Mouse (Mus musculus) embryonic facial prominence, embryonic 15.5 days (tissue): ENCODE results near the gene Sh3gl2. TPM values are rescaled to one million over a fixed set of nuclear protein-coding genes. Genes with fewer than 3 reads are reported as not detected.

ENCODE experiments used
- ATAC-seq: fragments of 200-750 bp; cut with Nextera tagmentation; 2 replicates; pipeline ENCODE4 v1.8.0; 2017; ENCODE audit warnings: low read depth, moderate TSS enrichment; ENCODE audit not compliant: insufficient number of reproducible peaks, low FRiP score, low TSS enrichment
- H3K27ac ChIP-seq: fragments of 300-500 bp; sonication (generic); replicated peaks from 2 replicates; pipeline ENCODE4 v1.5.1; 2015; ENCODE audit warnings: mild to moderate bottlenecking, inconsistent platforms
- H3K27me3 ChIP-seq: fragments of 300-500 bp; sonication (generic); 2 replicates; pipeline ENCODE4 v1.6.1; 2015; ENCODE audit warnings: inconsistent platforms
- H3K36me3 ChIP-seq: fragments of 300-500 bp; sonication (generic); 2 replicates; pipeline ENCODE4 v1.6.1; 2015; ENCODE audit warnings: mild to moderate bottlenecking, inconsistent platforms
- H3K4me1 ChIP-seq: fragments of 300-500 bp; sonication (generic); 2 replicates; pipeline ENCODE4 v1.6.1; 2015; ENCODE audit warnings: inconsistent platforms
- H3K4me2 ChIP-seq: fragments of 300-500 bp; sonication (generic); replicated peaks from 2 replicates; pipeline ENCODE4 v1.6.1; 2015; ENCODE audit warnings: mild to moderate bottlenecking, inconsistent platforms
- H3K4me3 ChIP-seq: fragments of 300-500 bp; sonication (generic); replicated peaks from 2 replicates; pipeline ENCODE4 v1.5.1; 2015; ENCODE audit warnings: mild to moderate bottlenecking, inconsistent platforms
- H3K9ac ChIP-seq: fragments of 300-500 bp; sonication (generic); 2 replicates; pipeline ENCODE4 v1.6.1; 2015; ENCODE audit warnings: inconsistent platforms
- H3K9me3 ChIP-seq: fragments of 300-500 bp; sonication (generic); replicated peaks from 2 replicates; pipeline ENCODE4 v1.6.1; 2016; ENCODE audit warnings: inconsistent platforms
- WGBS: fragments of 180-500 bp; shearing (Covaris S2); methylation state at CpG from one replicate; pipeline ENCODE4 v1.1.7; 2015; 5-methylcytosine and 5-hydroxymethylcytosine counted together
- polyA plus RNA-seq: library from polyadenylated mRNA; unstranded; fragments of >200 nt; fragmentation: Nextera tagmentation; extraction: Ambion mirVana; gene quantifications from 2 replicates; pipeline ENCODE4 v1.2.1, GENCODE M21; 2015

Sh3gl2 gene
- polyA plus RNA-seq = 9.2 and 10.6 TPM in 2 replicates

DNA sequence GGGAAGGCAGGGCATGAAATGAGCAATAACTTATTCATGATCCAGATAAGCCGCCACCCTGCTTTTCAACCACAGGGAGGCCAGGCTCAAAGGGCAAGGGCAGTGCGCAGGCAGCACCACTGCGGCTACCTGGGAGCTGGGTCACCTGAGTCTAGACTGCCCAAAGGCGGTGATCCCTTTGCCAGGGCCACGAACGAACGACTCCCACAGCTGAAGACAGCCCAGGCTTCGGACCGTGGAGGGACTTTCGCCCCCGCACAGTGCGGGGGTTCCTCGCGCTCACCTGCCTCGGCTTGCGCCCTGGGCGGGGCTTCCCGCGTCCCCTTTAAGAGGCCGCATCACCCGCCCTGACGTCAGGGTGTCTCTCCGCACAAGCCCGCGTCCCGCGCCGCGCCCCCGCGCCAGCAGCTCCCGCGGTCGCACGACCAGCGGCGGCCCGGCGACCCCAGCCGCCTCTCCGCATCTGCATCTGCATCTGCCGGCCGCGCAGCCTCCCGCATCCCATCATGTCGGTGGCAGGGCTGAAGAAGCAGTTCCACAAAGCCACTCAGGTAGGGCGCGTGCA lies at the start of gene Sh3gl2:
Gene Sh3gl2, plus strand, starts transcription at position 56 of the 565 bp plus-strand sequence.
- Histone ChIP-seq H3K9me3 (no peaks in the 10 kb centered on the region), H3K4me1 (peaks cover 11% of the 10 kb centered on the region), H3K4me2 (peak within 1 kb of the TSS; percentile 97), H3K27ac (no peak within 1 kb of the TSS), H3K36me3 (no peaks in the 10 kb centered on the region), H3K27me3 (peaks cover 47% of the 10 kb centered on the region), H3K4me3 (peak within 1 kb of the TSS; percentile 69), H3K9ac (peak within 1 kb of the TSS; percentile 39; the same call in 1 of the 2 replicates)
- WGBS = under 1% methylated on average over 47 of the region's 48 CpGs
- ATAC-seq = peak; percentile 66

GRCm38 (mm10) chr4:85161156-85161555 lies 43.8 kb upstream of the Sh3gl2 start:
- Histone ChIP-seq H3K9ac (no peak overlapping the region), H3K27ac (no peak overlapping the region), H3K4me3 (no peak overlapping the region), H3K9me3 (no peaks in the 10 kb centered on the region), H3K27me3 (no peaks in the 10 kb centered on the region), H3K4me1 (no peaks in the 10 kb centered on the region), H3K4me2 (no peak overlapping the region), H3K36me3 (no peaks in the 10 kb centered on the region)
- 61% methylated on average over 4 of the region's 4 CpGs for WGBS
- ATAC-seq = no peak

DNA sequence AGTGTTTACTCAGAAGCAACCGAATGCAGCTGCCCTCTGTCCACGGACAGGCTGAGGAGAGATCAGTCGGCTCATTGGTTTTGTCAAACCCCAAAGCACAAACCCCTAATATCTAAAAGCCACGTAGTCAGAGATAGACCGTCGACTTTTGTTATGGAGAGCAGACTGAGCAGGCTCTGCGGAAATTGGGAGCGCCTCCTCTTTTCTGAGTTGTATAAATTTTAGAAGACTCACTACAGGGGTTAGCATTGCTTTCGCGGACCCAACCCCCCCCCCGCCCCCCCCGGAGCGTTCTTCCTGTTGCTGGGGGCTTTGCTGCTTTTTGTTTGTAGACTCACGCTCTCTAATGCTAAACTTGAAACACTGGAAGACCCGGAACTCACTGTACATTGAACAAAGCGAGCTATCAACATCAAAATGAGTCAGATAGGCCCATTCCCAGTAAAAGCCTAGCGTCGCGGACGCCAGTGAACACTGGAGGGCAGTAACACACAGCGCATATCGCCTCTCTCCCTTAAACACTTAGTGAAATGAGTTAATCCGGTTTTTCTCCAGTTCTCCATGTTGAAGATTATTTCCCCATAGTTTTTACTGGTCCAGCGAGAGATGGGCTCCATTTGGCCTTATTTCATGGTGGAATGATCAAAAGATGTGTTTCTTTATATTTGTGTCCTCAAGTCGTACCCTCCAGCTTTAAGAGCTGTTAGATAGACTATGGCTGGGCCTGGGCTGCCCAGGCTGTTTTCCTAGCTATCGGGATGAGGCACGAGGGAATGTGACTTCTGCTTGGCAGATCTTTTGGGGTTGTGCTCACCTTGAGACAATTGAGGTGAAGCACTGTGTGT lies 42.2 kb upstream of the Sh3gl2 start:
- 27% methylated on average over 27 of the region's 27 CpGs for WGBS
- Histone ChIP-seq H3K4me1 (no peaks in the 10 kb centered on the region), H3K27ac (no peak overlapping the region), H3K9me3 (no peaks in the 10 kb centered on the region), H3K36me3 (no peaks in the 10 kb centered on the region), H3K4me3 (no peak overlapping the region), H3K4me2 (0 out of 2 replicates have a peak overlapping the region, but pooled peaks have one; percentile 17), H3K9ac (no peak overlapping the region), H3K27me3 (no peaks in the 10 kb centered on the region)
- no peak for ATAC-seq

DNA sequence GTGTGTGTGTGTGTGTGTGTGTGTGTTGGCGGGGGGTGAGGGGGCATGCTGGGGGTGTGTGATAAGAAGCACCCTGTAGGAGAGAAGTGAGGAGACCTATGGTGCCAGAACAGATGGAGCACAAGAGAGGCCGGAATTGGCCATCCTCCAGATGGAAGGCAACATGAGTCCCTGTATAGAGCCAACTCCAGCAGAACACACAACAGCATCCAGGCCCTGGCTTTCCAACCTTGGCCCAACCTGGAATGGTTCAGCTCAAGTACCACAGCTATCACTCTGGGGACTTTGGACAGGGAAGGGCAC lies 41.7 kb upstream of the Sh3gl2 start:
- H3K4me3 ChIP-seq = no peak overlapping the region
- H3K27ac ChIP-seq = no peak overlapping the region
- no peaks in the 10 kb centered on the region for H3K36me3 ChIP-seq
- no peak for ATAC-seq
- no peak overlapping the region for H3K4me2 ChIP-seq
- H3K27me3 ChIP-seq = no peaks in the 10 kb centered on the region
- 86% methylated on average over 2 of the region's 2 CpGs for WGBS
- no peaks in the 10 kb centered on the region for H3K4me1 ChIP-seq
- H3K9ac ChIP-seq = no peak overlapping the region
- no peaks in the 10 kb centered on the region for H3K9me3 ChIP-seq

GRCm38 (mm10) chr4:85168001-85168400 lies 36.9 kb upstream of the Sh3gl2 start:
- no peak overlapping the region for H3K27ac ChIP-seq
- no peaks in the 10 kb centered on the region for H3K9me3 ChIP-seq
- H3K9ac ChIP-seq = no peak overlapping the region
- no peak for ATAC-seq
- H3K27me3 ChIP-seq = no peaks in the 10 kb centered on the region
- no peaks in the 10 kb centered on the region for H3K36me3 ChIP-seq
- 91% methylated on average over 12 of the region's 12 CpGs for WGBS
- H3K4me2 ChIP-seq = no peak overlapping the region
- H3K4me1 ChIP-seq = no peaks in the 10 kb centered on the region
- no peak overlapping the region for H3K4me3 ChIP-seq

- Histone ChIP-seq H3K9me3 (no peaks in the 10 kb centered on the region), H3K27ac (no peak overlapping the region), H3K36me3 (no peaks in the 10 kb centered on the region), H3K27me3 (no peaks in the 10 kb centered on the region), H3K4me2 (no peak overlapping the region), H3K4me3 (no peak overlapping the region), H3K4me1 (no peaks in the 10 kb centered on the region), H3K9ac (no peak overlapping the region)
- ATAC-seq = no peak
- 77% methylated on average over 4 of the region's 4 CpGs for WGBS
Measured at GRCm38 (mm10) chr4:85175466-85175865, 29.5 kb upstream of the Sh3gl2 start.

DNA sequence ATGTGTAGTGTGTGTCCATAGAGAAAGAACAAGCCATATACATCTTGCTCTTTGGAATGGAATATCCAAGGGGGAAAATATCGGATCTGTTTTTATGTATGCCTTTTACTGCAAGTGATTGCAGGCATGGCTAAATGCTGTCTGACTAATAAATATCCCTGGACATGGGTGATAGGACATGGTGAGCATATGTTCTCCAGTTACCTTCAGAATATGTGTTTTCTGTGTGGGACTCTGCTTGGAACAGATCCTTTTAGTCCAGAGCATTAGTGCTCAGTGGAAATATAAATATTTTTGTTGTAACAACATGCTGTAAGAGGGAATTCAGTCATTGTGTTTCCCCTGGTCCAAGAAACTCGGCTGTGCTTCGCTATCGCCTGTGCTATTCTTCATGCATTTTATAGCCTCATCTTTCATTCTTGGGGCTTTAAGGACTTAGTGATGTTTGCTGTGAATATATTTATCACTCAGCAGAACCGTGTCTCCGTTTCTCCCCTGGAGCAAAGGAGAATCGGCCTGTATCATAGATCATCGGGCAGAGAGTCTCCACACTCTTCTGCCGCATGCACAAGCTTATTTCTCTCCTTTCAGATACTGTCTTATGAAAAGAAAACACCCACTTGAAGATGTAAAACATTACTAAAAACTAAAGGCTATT lies 26.4 kb upstream of the Sh3gl2 start:
- Histone ChIP-seq H3K9ac (no peak overlapping the region), H3K27ac (no peak overlapping the region), H3K36me3 (no peaks in the 10 kb centered on the region), H3K4me2 (no peak overlapping the region), H3K4me1 (no peaks in the 10 kb centered on the region), H3K9me3 (no peaks in the 10 kb centered on the region), H3K4me3 (no peak overlapping the region), H3K27me3 (no peaks in the 10 kb centered on the region)
- WGBS = 71% methylated on average over 9 of the region's 9 CpGs
- ATAC-seq = no peak

DNA sequence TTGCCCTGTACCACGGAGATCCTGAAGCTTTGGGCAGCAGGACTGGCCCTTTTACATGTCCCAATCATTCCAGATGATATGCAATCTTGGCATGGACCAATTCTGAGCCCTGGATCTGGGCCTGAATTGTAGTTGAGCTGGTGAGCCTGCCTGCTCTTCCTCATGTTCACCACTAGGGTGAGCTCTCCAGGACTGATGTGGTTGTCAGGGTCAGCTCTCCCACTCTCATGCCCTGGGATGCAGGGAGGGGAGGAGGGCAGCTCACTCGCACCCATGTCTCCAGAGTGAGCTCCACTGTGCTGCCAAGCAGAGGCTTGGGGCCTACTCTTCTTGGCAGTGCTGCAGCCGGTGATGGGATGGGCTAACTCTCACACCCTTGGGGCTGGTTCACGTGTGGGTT lies 18.9 kb upstream of the Sh3gl2 start:
- Histone ChIP-seq H3K36me3 (no peaks in the 10 kb centered on the region), H3K9me3 (no peaks in the 10 kb centered on the region), H3K9ac (no peak overlapping the region), H3K4me3 (no peak overlapping the region), H3K4me2 (no peak overlapping the region), H3K27ac (no peak overlapping the region), H3K27me3 (no peaks in the 10 kb centered on the region), H3K4me1 (no peaks in the 10 kb centered on the region)
- no peak for ATAC-seq
- WGBS = 52% methylated on average over 4 of the region's 4 CpGs

DNA sequence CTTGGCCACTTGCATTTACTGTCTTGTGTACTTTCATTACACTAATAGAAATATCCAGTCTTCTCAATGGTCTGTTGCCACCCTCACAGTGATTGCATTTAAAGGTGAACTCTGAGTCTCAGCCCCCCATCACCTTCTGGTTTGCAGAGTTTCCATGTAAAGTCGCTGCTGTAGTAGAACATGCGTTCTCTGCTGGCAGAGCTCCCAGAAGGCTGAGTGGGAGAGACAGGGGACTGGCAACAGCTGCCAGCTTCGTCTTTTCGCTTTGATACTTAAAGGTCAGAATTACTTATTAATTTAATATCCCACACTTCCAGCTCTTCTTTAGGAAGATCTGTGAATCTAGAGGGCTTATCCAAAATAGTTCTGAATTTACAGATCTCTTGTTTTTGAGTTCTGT lies 8.7 kb upstream of the Sh3gl2 start:
- Histone ChIP-seq H3K27ac (no peak overlapping the region), H3K4me1 (no peaks in the 10 kb centered on the region), H3K27me3 (no peaks in the 10 kb centered on the region), H3K36me3 (no peaks in the 10 kb centered on the region), H3K9ac (no peak overlapping the region), H3K4me2 (no peak overlapping the region), H3K4me3 (no peak overlapping the region), H3K9me3 (no peaks in the 10 kb centered on the region)
- WGBS = 49% methylated on average over 4 of the region's 4 CpGs
- no peak for ATAC-seq

DNA sequence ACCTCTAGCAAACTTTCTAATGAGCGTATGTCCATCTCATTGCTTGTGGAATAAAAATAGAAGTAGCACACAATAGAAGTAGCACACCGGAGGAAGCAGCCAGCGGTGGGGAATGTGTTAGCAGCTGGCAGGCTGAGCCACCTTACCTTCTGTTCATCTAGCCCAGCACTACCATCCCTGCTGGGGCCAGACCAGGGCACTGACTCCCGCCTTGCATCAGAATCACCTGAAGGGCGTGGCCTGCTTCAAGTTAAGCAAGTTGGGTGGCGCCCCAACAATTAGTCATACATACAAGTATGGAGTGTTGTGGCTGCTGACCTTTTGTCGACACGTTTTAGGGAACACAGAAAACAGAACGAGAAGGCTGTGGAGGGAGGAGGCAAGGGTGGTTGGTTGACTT lies 6.5 kb upstream of the Sh3gl2 start:
- H3K36me3 ChIP-seq = no peaks in the 10 kb centered on the region
- no peak overlapping the region for H3K9ac ChIP-seq
- H3K4me2 ChIP-seq = no peak overlapping the region
- H3K4me3 ChIP-seq = no peak overlapping the region
- ATAC-seq = no peak
- H3K4me1 ChIP-seq = no peaks in the 10 kb centered on the region
- H3K27me3 ChIP-seq = peaks cover 15% of the 10 kb centered on the region; the same call in 1 of the 2 replicates
- H3K27ac ChIP-seq = no peak overlapping the region
- WGBS = 74% methylated on average over 9 of the region's 9 CpGs
- no peaks in the 10 kb centered on the region for H3K9me3 ChIP-seq

GRCm38 (mm10) chr4:85202582-85202981 lies 2.3 kb upstream of the Sh3gl2 start:
- no peak overlapping the region for H3K27ac ChIP-seq
- H3K36me3 ChIP-seq = no peaks in the 10 kb centered on the region
- H3K9ac ChIP-seq = no peak overlapping the region
- peaks cover 11% of the 10 kb centered on the region for H3K4me1 ChIP-seq
- H3K9me3 ChIP-seq = no peaks in the 10 kb centered on the region
- H3K4me3 ChIP-seq = no peak overlapping the region
- H3K27me3 ChIP-seq = peaks cover 45% of the 10 kb centered on the region
- no peak overlapping the region for H3K4me2 ChIP-seq
- no peak for ATAC-seq
- 57% methylated on average over 7 of the region's 7 CpGs for WGBS
